Mouse (Mus musculus) spleen, embryonic (tissue): ENCODE data around the gene Runx1.

Experiments used
- CTCF ChIA-PET: fragments of 350-600 bp; sonication (Branson Sonifier 250); formaldehyde crosslinking; loops from one replicate; lab custom pipeline; 2022; lab: Charles Lee

Gene Runx1

DNA sequence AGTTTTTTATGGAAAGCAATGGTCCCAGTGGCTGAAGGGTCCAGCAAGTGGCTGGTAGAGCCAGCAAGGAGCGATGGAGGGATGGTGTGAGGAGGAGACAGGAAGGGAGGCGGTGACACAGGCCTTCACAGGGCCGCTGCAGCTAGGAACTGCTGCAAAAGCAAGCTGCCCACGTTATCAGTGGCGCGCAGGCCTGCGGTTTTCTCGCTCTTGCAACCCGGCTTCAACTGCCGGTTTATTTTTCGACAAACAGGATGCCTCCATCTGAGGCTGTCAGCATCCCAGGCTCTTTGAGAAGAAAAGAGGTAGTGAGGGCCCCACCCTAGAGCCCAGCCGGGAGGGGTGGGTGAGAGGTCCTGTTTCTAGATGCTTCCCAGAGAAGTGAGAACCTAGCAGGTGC lies 24.4 kb downstream of the Runx1 start:
- CTCF ChIA-PET = interaction anchor here (0.6 kb wide), 1 partner anchor 44 kb away, joined by 14 read pairs; no protein-coding TSS in a partner anchor

DNA sequence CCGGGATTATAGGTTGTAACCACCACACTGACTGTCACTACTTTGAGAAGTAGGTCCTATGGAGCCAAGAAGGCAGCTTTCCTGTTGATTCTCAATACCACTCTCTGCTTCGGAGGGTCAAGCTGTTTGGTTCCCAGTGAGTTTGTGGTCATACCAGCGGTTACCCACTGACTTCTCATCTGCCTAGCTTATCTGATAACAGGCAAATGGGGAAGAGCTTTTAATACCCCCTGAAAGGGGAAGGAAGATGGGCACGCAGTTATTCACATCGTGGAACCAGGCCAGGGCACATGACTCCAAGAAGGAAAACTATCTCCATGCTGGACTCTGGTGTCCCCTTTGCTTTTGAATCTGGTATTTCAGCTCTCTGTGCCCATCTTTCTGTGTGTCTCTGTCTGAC lies 25.1 kb downstream of the Runx1 start:
- CTCF ChIA-PET = interaction anchor here (0.6 kb wide), 1 partner anchor 290 kb away, joined by 3 read pairs; no protein-coding TSS in a partner anchor

- CTCF ChIA-PET = interaction anchor here (0.5 kb wide), 1 partner anchor 224 kb away, joined by 3 read pairs; no protein-coding TSS in a partner anchor
These were observed 26.0 kb downstream of the Runx1 start for GRCm38 (mm10) chr16:92799940-92800339.

DNA sequence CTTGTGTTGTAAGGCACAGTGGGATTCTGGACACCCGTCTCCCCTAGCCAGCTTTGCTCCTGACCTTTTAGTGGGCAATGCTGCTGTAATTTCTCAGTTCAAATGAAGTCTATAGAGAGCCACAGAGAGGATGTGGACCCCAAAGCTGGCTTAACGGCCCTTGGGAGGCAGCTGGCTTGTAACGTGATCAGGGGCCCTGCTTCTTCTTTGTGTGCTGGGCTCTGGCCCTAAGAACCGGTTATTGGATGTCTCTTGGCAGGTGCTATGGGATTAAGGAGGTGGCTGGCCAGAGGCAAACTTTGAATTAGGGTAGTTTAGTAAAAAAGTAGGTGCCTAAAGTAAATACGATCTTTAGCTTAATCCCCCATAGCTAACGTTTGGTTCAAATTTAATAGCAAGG lies 31.8 kb downstream of the Runx1 start:
- CTCF ChIA-PET = interaction anchor here (0.7 kb wide), 1 partner anchor 12 kb away, joined by 3 read pairs; no protein-coding TSS in a partner anchor

- CTCF ChIA-PET = interaction anchor here (0.7 kb wide), 1 partner anchor 11 kb away, joined by 3 read pairs; no protein-coding TSS in a partner anchor
These were observed 32.2 kb downstream of the Runx1 start for GRCm38 (mm10) chr16:92793741-92794140.

DNA sequence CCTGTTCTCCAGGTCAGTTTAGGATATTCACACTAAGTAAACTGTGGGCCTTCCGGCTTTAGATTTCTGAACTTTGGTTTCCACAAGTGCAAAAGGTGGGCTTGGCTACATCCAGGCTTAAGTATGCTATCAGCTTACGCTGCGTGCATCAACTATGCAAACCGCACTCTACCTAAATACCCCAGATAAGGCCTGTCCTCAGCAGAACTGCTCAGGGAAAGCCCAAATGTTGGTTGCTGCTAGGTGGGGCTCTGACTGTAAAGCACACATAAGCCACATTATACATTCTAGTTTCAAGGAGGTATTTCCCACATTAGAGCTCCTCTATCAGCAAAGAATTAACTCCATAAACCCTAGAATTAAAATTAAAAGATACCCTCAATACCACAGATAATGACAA lies 33.0 kb downstream of the Runx1 start:
- CTCF ChIA-PET = interaction anchor here (0.6 to 0.7 kb wide), 2 partner anchors 50 to 101 kb away, joined by 3 to 4 read pairs; no protein-coding TSS in a partner anchor

DNA sequence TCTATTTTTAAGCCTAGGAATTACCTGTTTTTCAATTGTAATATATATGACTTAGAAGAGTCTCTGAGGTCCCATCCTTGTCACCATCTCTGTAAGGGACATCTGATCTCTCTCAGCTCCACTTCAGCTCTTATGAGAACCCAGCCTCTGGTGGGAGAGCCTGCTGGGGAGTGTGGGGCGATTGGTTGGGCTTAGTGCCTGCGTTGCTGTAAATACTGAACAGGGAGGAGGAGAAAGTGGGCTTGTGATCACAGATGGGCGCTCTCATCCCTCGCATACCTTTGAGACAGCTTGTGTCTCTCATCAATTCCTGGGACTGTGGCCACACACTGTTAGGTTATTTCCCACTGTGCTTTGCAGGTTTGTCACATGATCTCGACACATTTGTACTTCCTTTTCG lies 35.3 kb downstream of the Runx1 start:
- CTCF ChIA-PET = no interaction called here

DNA sequence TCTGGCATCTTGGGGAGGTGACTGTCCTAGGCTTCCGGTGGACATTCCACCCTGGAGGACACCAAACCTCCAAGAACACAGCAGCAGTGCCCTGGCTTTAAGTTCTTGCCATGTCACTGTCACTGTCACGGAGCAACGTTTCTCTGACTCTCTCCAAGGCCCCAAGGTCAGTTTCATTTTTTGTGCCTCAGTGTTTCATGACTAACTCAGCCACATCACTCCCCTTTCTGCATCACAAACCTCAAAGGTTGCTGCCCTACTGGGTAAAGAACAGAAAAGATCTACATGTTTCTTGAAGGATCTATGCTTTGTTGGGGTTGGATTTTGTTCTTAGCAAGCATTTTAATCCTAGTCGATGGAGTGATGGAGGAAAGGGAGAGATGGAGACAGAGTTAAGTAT lies 36.1 kb downstream of the Runx1 start:
- CTCF ChIA-PET = no interaction called here

DNA sequence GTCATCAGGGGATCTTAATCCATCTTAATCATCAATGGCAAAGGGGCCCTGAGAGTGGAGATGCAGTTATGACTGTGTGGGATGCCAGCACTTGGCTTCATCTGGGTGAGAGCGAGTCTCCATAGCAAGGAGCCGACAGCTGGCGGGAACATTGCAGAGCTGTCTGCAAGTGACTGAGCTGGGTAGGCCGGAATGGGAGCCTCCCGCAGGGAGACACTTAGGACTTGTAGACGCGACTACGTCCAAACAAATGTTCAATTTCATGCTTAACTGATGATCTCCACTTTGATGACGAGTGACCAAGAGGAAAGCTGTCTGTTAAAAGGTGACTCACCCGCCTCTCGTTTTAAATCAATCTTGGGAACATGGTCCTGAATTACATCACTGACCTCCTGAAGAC lies 37.5 kb downstream of the Runx1 start:
- CTCF ChIA-PET = no interaction called here

GRCm38 (mm10) chr16:92786883-92787321 lies 39.0 kb downstream of the Runx1 start:
- CTCF ChIA-PET = no interaction called here

DNA sequence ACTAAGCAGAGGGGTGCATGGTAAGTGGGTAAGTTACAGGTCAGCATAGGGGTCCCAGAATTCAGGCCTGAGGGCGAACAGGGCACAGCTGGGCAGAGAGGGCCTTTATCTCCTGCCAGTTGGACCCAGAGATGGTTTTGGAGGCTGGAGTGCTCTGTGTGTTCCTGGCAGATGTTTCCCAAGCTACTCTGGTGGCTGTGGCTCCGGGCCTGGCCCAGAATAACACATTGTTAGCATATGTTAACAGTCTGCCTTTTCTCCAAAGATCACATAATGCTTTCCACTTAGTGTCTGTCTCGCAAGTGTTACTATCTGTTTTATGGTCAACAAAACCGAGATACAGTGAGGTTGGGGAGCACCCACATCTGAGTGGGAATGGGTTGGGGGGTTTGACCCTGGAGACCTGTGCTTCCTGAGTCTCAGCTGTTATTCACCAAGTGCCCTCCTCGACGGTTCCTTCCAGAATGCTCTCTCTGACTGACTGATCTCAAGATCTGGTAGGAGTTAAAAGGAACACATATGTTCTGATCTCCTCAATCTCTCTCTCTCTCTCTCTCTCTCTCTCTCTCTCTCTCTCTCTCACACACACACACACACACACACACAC lies 39.6 kb downstream of the Runx1 start:
- CTCF ChIA-PET = no interaction called here

DNA sequence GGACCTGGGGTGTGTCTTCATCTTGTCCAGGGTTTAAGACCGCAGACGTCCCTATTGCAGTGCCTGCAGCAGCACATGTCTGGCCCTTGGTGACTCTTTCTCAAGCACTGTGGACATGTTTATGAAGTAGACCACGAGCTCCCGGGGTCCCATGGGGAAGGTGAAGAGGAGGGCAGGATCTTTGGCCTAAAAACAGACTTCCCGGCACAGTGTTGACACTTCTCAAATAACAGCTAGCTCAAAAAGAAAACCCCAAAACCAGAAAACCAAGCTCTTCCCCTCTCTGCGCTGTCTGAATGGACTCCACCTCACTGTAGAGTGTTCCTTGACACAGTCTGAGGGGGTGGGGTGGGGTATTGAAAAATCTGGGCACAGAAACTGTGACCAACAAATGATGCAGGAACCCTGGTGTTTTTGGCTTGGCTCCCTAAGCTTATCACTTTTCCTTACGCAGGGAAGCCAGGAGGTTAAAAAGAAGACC lies 42.3 kb downstream of the Runx1 start:
- CTCF ChIA-PET = interaction anchor here (1.0 kb wide), 1 partner anchor 17 kb away, joined by 3 read pairs; no protein-coding TSS in a partner anchor

DNA sequence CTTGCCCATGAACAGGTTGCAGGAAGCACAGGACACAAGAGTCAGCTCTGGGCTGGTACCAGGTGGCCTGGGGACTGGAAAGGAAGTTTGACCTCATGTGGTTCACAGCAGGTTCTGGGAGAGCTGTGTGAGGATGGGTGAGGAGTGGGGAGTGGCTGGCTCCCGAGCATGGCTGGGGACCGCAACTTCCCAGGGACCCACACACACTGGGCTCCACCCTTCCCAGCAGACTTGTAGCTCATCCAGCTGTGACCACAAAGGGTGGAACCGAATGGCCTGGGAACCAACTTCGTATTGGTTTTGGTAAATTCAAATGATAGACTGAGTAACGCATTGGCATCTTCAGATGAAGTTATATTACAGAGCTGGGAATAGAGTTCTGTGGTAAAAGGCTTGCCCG lies 43.5 kb downstream of the Runx1 start:
- CTCF ChIA-PET = interaction anchor here (0.5 to 0.6 kb wide), 2 partner anchors 11 to 441 kb away, joined by 3 read pairs; no protein-coding TSS in a partner anchor

- CTCF ChIA-PET = no interaction called here
These were observed 46.0 kb downstream of the Runx1 start for GRCm38 (mm10) chr16:92779896-92780435.

DNA sequence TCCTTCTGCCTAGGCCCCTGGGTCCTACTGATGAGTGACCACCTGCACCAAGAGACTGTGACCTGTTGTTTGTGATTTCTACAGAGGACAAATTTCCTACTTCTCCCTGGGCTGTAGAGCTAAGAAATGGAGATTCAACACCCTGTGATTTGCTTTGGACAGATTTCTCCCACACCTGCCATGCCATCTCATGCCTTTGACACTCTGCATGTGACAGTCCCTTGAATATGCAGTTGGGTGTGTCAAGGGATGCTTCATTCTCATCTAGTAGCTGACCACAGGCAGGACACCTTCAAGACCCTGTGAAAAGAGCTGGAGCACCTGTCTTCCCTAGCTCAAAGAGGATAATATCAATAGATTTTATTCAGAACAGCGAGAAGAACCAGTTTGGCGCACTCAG lies 46.8 kb downstream of the Runx1 start:
- CTCF ChIA-PET = interaction anchor here (0.5 to 1.0 kb wide), 2 partner anchors 8 to 666 kb away, joined by 3 to 14 read pairs; no protein-coding TSS in a partner anchor

GRCm38 (mm10) chr16:92778096-92778780 lies 47.7 kb downstream of the Runx1 start:
- CTCF ChIA-PET = no interaction called here

DNA sequence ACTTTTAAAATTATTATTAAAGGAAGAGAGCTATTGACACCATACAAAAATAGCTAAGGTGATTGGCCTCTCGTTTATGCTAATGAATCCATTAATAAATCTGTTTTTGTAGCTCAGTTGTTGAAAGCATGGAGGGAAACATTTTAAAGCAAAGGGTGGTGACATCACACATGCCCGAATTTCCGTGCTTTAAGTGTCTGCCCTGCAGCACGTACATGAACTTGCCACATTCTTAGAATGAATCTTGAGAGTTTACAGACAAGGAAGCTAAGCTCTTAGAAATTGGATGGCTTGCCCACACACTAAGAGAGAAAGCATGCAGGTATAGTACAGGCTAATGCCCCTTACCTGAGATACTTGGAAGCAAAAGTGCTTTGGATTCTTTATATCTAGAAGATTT lies 58.1 kb downstream of the Runx1 start:
- CTCF ChIA-PET = interaction anchor here (0.9 kb wide), 1 partner anchor 70 kb away, joined by 3 read pairs; no protein-coding TSS in a partner anchor

DNA sequence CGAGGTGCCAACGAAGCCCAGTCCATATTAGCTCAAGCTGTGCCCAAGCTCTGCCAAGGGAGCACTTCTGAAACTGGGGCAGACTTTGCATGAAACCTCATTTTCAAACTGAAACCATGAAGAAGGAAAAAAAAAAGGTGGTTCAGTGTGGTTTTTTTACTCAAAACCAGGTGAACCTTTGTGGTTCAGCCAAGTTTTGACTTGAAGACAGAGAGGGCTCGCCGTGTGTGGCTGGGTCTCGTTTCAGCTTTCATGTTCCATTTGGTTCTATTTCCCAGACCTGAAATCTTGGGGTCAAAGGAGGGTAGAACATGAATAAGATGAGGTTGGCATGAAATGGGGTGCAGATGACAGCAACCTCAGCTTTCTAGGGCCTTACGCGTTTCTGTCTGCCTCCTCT lies 58.5 kb downstream of the Runx1 start:
- CTCF ChIA-PET = interaction anchor here (0.9 kb wide), 1 partner anchor 69 kb away, joined by 3 read pairs; no protein-coding TSS in a partner anchor

DNA sequence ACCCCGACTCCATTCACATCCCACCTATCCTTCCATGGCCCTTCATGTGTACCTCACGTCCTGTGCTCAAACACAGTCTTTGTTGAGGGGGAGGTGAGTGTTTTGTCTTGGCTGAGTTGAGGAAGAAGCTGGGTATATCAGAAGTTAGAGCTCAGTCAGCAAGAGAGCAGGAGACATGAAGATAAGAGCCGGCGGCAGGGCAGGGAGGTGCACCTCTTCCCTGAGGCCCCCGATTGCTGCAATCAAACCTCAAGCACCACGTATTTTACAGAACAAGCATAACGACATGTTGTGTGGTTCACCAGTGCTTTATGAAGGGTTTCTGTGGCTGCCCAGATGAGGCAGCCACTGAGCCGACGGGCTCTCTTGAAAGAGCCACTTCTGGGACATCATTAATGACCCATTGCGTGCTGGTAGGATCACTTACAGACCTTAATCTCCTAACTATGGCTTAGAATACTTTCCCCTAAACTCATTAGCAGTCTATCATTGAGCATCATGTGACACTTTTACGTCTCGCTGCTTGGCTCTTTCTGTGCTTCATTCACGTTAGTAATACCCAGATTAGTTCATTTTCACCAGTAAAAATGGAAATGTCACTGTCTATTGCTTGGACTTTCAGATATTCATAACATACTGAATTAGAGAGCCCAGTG lies 61.1 kb downstream of the Runx1 start:
- CTCF ChIA-PET = no interaction called here

- CTCF ChIA-PET = interaction anchor here (0.7 kb wide), 1 partner anchor 23 kb away, joined by 3 read pairs; no protein-coding TSS in a partner anchor
These were observed 62.3 kb downstream of the Runx1 start for GRCm38 (mm10) chr16:92763666-92764065.

GRCm38 (mm10) chr16:92761968-92762521 lies 63.9 kb downstream of the Runx1 start:
- CTCF ChIA-PET = no interaction called here
